Mouse (Mus musculus) limb, embryonic 10.5 days (tissue): ENCODE results near the gene Ccdc6. TPM values are rescaled to one million over a fixed set of nuclear protein-coding genes. Genes with fewer than 3 reads are reported as not detected.

ENCODE experiments used
- DNase-seq: peaks from one replicate; pipeline ENCODE4 v3.0.0-alpha.2; 2017; ENCODE audit warnings: low spot score
- H3K27ac ChIP-seq: fragments of 300-500 bp; sonication (generic); 2 replicates; pipeline ENCODE4 v1.5.1; 2016; ENCODE audit warnings: mild to moderate bottlenecking
- H3K27me3 ChIP-seq: fragments of 300-500 bp; sonication (generic); 2 replicates; pipeline ENCODE4 v1.6.1; 2016; ENCODE audit warnings: low read depth, mild to moderate bottlenecking; ENCODE audit not compliant: poor library complexity, severe bottlenecking
- H3K36me3 ChIP-seq: fragments of 300-500 bp; sonication (generic); 2 replicates; pipeline ENCODE4 v1.6.1; 2016; ENCODE audit warnings: mild to moderate bottlenecking, moderate library complexity
- H3K4me1 ChIP-seq: fragments of 300-500 bp; sonication (generic); 2 replicates; pipeline ENCODE4 v1.6.1; 2016
- H3K4me3 ChIP-seq: fragments of 300-500 bp; sonication (generic); 2 replicates; pipeline ENCODE4 v1.5.1; 2016; ENCODE audit warnings: mild to moderate bottlenecking, moderate library complexity
- H3K9me3 ChIP-seq: fragments of 300-500 bp; sonication (generic); replicated peaks from 2 replicates; pipeline ENCODE4 v1.6.1; 2016; ENCODE audit warnings: mild to moderate bottlenecking
- WGBS: fragments of 180-500 bp; shearing (Covaris S2); methylation state at CpG from one replicate; pipeline ENCODE4 v1.1.7; 2016; 5-methylcytosine and 5-hydroxymethylcytosine counted together
- polyA plus RNA-seq: library from polyadenylated mRNA; unstranded; fragments of >200 nt; fragmentation: Nextera tagmentation; extraction: Ambion mirVana; gene quantifications from 2 replicates; pipeline ENCODE4 v1.2.1, GENCODE M21; 2016

The Ccdc6 gene
- polyA plus RNA-seq, 1 experiment from 2014 or later = 15.8 TPM

DNA sequence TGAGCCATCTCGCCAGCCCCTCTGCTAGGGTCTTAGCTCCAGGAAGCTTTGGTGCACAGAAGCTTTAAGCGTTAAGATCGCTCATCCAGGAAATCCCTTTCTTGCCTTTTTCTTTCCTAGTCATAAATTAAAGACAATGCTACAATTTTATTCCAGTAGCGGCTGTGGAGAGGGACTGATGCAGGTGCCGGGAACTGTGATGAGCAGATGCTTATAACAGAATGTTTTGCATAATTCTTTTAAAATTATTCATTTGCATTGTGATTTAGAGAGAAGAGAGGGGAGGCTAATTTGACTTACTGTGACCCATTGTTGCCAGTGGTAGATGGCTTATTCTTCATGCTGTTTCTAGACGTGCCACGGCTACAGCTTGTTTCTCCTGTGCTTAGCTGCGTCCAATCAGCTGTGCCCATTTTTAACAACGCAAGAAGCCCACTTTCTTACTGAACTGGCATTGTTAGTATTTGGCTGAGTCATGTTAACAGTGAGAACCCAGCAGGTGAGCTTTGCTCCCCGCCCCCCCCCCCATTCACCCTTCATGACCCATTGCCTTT lies 47.2 kb downstream of the Ccdc6 start:
- no peak overlapping the region for H3K4me3 ChIP-seq
- H3K9me3 ChIP-seq = no peaks in the 10 kb centered on the region
- DNase-seq = no peak
- no peaks in the 10 kb centered on the region for H3K27me3 ChIP-seq
- H3K36me3 ChIP-seq = peaks cover 61% of the 10 kb centered on the region
- 96% methylated on average over 10 of the region's 10 CpGs for WGBS
- H3K4me1 ChIP-seq = peaks cover 8% of the 10 kb centered on the region
- H3K27ac ChIP-seq = no peak overlapping the region

- Histone ChIP-seq H3K27ac (no peak overlapping the region), H3K4me1 (peaks cover 26% of the 10 kb centered on the region), H3K36me3 (peaks cover 63% of the 10 kb centered on the region), H3K9me3 (no peaks in the 10 kb centered on the region), H3K4me3 (no peak overlapping the region), H3K27me3 (no peaks in the 10 kb centered on the region)
- 83% methylated on average over 12 of the region's 12 CpGs for WGBS
- DNase-seq = no peak
These were observed 49.0 kb downstream of the Ccdc6 start for GRCm38 (mm10) chr10:70145873-70146272.

DNA sequence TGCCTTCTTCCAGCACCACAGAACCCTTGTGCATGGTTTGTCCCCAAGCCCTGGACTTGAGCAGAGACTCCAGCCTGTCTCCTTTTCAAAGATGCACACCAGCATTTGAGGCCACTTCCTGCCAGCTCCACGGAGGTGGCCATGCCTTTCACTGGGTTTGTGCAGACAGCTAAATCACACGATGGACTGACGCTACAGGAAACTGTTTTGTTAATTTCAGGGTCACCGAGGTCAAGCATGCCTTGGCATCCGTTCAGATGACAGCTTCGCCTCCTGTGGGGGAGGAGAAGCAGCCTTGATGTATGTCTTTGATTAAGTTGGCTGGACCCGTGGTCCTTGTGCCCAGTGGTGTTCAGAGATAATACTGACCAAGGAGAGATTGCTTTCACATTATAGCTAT lies 52.2 kb downstream of the Ccdc6 start:
- no peak overlapping the region for H3K4me3 ChIP-seq
- WGBS = 7% methylated on average over 7 of the region's 7 CpGs
- peaks cover 69% of the 10 kb centered on the region for H3K36me3 ChIP-seq
- peak; percentile 54 for DNase-seq
- H3K27me3 ChIP-seq = no peaks in the 10 kb centered on the region
- H3K27ac ChIP-seq = peak overlapping the region; percentile 66
- H3K4me1 ChIP-seq = peaks cover 52% of the 10 kb centered on the region
- H3K9me3 ChIP-seq = no peaks in the 10 kb centered on the region

GRCm38 (mm10) chr10:70150301-70150700 lies 53.4 kb downstream of the Ccdc6 start:
- H3K4me1 ChIP-seq = peaks cover 52% of the 10 kb centered on the region
- H3K9me3 ChIP-seq = no peaks in the 10 kb centered on the region
- WGBS = 77% methylated on average over 4 of the region's 4 CpGs
- H3K27ac ChIP-seq = peak overlapping the region; percentile 39
- peaks cover 70% of the 10 kb centered on the region for H3K36me3 ChIP-seq
- no peak overlapping the region for H3K4me3 ChIP-seq
- DNase-seq = no peak
- no peaks in the 10 kb centered on the region for H3K27me3 ChIP-seq

- WGBS = 90% methylated on average over 10 of the region's 10 CpGs
- Histone ChIP-seq H3K27ac (peak overlapping the region; percentile 83; the same call in 1 of the 2 replicates), H3K36me3 (peaks cover 70% of the 10 kb centered on the region), H3K4me1 (peaks cover 52% of the 10 kb centered on the region), H3K4me3 (no peak overlapping the region), H3K9me3 (no peaks in the 10 kb centered on the region), H3K27me3 (no peaks in the 10 kb centered on the region)
- DNase-seq = no peak
These were observed 54.2 kb downstream of the Ccdc6 start for GRCm38 (mm10) chr10:70151171-70151570.

- H3K9me3 ChIP-seq = no peaks in the 10 kb centered on the region
- peaks cover 52% of the 10 kb centered on the region for H3K4me1 ChIP-seq
- DNase-seq = peak; percentile 48
- H3K4me3 ChIP-seq = no peak overlapping the region
- peaks cover 70% of the 10 kb centered on the region for H3K36me3 ChIP-seq
- peak overlapping the region; percentile 83 for H3K27ac ChIP-seq
- H3K27me3 ChIP-seq = no peaks in the 10 kb centered on the region
- 55% methylated on average over 12 of the region's 12 CpGs for WGBS
These were observed 55.3 kb downstream of the Ccdc6 start for GRCm38 (mm10) chr10:70152190-70152743.

GRCm38 (mm10) chr10:70153810-70154209 lies 56.9 kb downstream of the Ccdc6 start:
- DNase-seq = no peak
- Histone ChIP-seq H3K27ac (no peak overlapping the region), H3K27me3 (no peaks in the 10 kb centered on the region), H3K4me1 (peaks cover 47% of the 10 kb centered on the region), H3K9me3 (no peaks in the 10 kb centered on the region), H3K4me3 (no peak overlapping the region), H3K36me3 (peaks cover 76% of the 10 kb centered on the region)
- WGBS = 91% methylated on average over 16 of the region's 16 CpGs

- Histone ChIP-seq H3K27me3 (no peaks in the 10 kb centered on the region), H3K9me3 (no peaks in the 10 kb centered on the region), H3K27ac (no peak overlapping the region), H3K36me3 (peaks cover 76% of the 10 kb centered on the region), H3K4me3 (no peak overlapping the region), H3K4me1 (peaks cover 19% of the 10 kb centered on the region)
- DNase-seq = peak; percentile 54
- WGBS = 87% methylated on average over 3 of the region's 3 CpGs
These were observed 59.7 kb downstream of the Ccdc6 start for GRCm38 (mm10) chr10:70156431-70157165.

DNA sequence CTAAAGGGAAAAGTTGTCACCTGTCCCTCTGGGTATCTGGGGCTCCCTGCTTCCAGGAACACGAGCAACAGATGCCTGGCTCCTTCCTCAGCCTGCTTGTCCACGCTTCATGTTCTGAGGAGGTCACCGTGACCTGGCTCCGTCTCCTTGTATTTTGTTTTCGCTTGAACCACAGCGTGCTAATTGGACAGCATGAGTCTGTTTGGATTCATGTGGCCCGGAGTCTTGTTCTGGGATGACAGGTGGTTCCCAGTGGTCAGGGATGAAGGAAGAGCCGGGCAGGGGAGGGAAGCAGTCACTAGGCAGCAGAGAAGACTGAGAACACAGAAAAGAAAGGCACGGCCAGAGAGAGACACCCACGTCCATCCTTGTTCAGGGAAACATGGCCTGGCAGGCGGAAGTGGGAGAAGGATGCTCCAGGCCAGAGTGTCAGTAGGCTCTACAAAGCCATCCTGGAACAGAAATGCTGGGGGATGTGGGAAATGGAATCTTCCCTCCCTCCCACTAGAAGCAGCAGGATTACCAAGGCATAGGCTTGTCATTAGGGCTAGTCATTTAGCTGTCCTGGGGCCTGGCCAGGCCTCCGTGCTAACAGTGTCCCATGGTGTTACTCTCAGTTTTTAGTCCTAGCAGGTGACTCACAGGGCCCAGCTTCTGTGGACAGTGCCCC lies 62.9 kb downstream of the Ccdc6 start:
- Histone ChIP-seq H3K4me1 (no peaks in the 10 kb centered on the region), H3K36me3 (peaks cover 51% of the 10 kb centered on the region), H3K9me3 (no peaks in the 10 kb centered on the region), H3K27ac (no peak overlapping the region), H3K4me3 (no peak overlapping the region), H3K27me3 (no peaks in the 10 kb centered on the region)
- DNase-seq = no peak
- WGBS = 84% methylated on average over 12 of the region's 12 CpGs

GRCm38 (mm10) chr10:70160811-70161210 lies 63.9 kb downstream of the Ccdc6 start:
- Histone ChIP-seq H3K27ac (no peak overlapping the region), H3K4me1 (peaks cover 6% of the 10 kb centered on the region; the same call in 1 of the 2 replicates), H3K36me3 (peaks cover 41% of the 10 kb centered on the region), H3K9me3 (no peaks in the 10 kb centered on the region), H3K4me3 (no peak overlapping the region), H3K27me3 (no peaks in the 10 kb centered on the region)
- 93% methylated on average over 12 of the region's 12 CpGs for WGBS
- DNase-seq = no peak

DNA sequence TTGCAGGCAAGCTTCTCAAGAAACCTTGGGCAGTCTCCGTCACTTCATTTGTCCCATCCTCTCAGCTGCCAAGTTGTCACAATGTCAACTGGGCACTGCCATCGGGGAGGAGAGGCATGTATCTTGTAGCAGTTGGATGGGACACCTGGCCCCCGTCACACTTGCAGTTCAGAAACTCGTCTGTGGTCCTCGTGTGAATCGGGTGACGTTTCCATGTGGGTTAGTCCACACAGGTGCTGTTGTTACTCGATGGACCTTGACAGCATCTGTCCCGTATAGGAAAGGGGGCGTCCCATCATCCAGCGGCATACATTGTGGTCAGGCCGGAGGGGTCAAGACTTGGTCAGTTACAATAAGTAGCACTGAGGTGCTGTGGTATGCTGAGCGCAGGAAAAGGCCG lies 64.6 kb downstream of the Ccdc6 start:
- WGBS = 94% methylated on average over 14 of the region's 14 CpGs
- no peaks in the 10 kb centered on the region for H3K27me3 ChIP-seq
- no peaks in the 10 kb centered on the region for H3K9me3 ChIP-seq
- no peak overlapping the region for H3K27ac ChIP-seq
- DNase-seq = no peak
- peaks cover 36% of the 10 kb centered on the region for H3K36me3 ChIP-seq
- no peak overlapping the region for H3K4me3 ChIP-seq
- peaks cover 6% of the 10 kb centered on the region; the same call in 1 of the 2 replicates for H3K4me1 ChIP-seq

DNA sequence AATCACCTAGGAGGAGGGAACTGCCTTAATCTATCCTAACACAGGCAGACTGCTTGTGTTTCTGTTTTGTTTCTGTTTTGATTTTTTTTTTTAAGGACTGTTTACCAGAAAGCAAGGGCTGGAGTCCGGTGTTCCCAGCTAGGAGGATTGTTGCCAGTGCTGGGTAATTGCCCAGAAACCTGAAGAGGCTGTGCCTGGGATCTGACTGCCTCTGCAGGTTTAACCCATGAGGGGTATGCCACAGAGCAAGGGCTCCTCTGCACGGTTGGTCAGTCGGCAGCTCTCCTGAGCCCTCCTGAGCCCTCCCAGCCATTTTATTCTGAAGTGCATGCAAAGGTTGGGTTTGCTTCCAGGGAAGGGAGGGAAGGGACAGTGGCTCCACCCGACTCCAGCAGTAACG lies 66.8 kb downstream of the Ccdc6 start:
- Histone ChIP-seq H3K36me3 (peaks cover 39% of the 10 kb centered on the region), H3K4me1 (peaks cover 6% of the 10 kb centered on the region; the same call in 1 of the 2 replicates), H3K4me3 (no peak overlapping the region), H3K27me3 (no peaks in the 10 kb centered on the region), H3K27ac (no peak overlapping the region), H3K9me3 (no peaks in the 10 kb centered on the region)
- 71% methylated on average over 5 of the region's 5 CpGs for WGBS
- DNase-seq = no peak

GRCm38 (mm10) chr10:70165877-70166276 lies 69.0 kb downstream of the Ccdc6 start:
- Histone ChIP-seq H3K9me3 (no peaks in the 10 kb centered on the region), H3K4me1 (peaks cover 6% of the 10 kb centered on the region; the same call in 1 of the 2 replicates), H3K27me3 (no peaks in the 10 kb centered on the region), H3K27ac (no peak overlapping the region), H3K4me3 (no peak overlapping the region), H3K36me3 (peaks cover 49% of the 10 kb centered on the region)
- 82% methylated on average over 6 of the region's 6 CpGs for WGBS
- no peak for DNase-seq
